Mouse (Mus musculus) macrophage (primary cell): Measurements from ENCODE around the gene Kdf1. TPM values are rescaled to one million over a fixed set of nuclear protein-coding genes. Genes with fewer than 3 reads are reported as not detected.

Source experiments
- polyA plus RNA-seq: library from polyadenylated mRNA; stranded (reverse); fragments of 250-400 nt; gene quantifications from 3 replicates; pipeline ENCODE4 v1.2.4, GENCODE M21; 2018; ENCODE audit warnings: inconsistent platforms

The Kdf1 gene
- polyA plus RNA-seq, 1 experiment from 2014 or later: not detected

Other genes with a start within 250 kb of the Kdf1 start
- gene Tmem222, start 241.2 kb upstream of the Kdf1 start, polyA plus RNA-seq: 20.5 to 42.6 TPM (median 42.2 TPM) in 3 replicates
- gene Wdtc1, start 165.5 kb upstream of the Kdf1 start, polyA plus RNA-seq: 19.3 to 24.9 TPM (median 22.8 TPM) in 3 replicates
- 18.3 to 27.4 TPM (median 23.8 TPM) in 3 replicates for gene Slc9a1, start 149.3 kb upstream of the Kdf1 start, polyA plus RNA-seq
- gene Tent5b, start 38.8 kb upstream of the Kdf1 start, polyA plus RNA-seq: not detected in 3 replicates
- gene Trnp1, start 20.4 kb upstream of the Kdf1 start, polyA plus RNA-seq: 0.37 to 0.80 TPM (median 0.68 TPM) in 3 replicates
- gene Nudc, start 27.0 kb downstream of the Kdf1 start, polyA plus RNA-seq: 75.7 to 166 TPM (median 133 TPM) in 3 replicates
- gene Nr0b2, start 34.4 kb downstream of the Kdf1 start, polyA plus RNA-seq: 0.21 to 0.88 TPM in 2 of 3 replicates, not detected in the other
- gene Gpatch3, start 55.8 kb downstream of the Kdf1 start, polyA plus RNA-seq: 13.9 to 16.6 TPM (median 14.8 TPM) in 3 replicates
- gene Gpn2, start 65.4 kb downstream of the Kdf1 start, polyA plus RNA-seq: 5.4 to 14.2 TPM (median 12.1 TPM) in 3 replicates
- 2.4 to 3.6 TPM (median 3.0 TPM) in 3 replicates for gene Sfn, start 83.2 kb downstream of the Kdf1 start, polyA plus RNA-seq
- gene Zdhhc18, start 131.2 kb downstream of the Kdf1 start, polyA plus RNA-seq: 15.6 to 22.3 TPM (median 19.4 TPM) in 3 replicates
- gene Pigv, start 153.7 kb downstream of the Kdf1 start, polyA plus RNA-seq: 3.4 to 11.0 TPM (median 7.7 TPM) in 3 replicates
- 24.4 to 30.0 TPM (median 27.9 TPM) in 3 replicates for gene Arid1a, start 237.8 kb downstream of the Kdf1 start, polyA plus RNA-seq